Mouse (Mus musculus) left cerebral cortex, postnatal 25 days (tissue): ENCODE data around the gene Gpx7. TPM values are rescaled to one million over a fixed set of nuclear protein-coding genes. Genes with fewer than 3 reads are reported as not detected.

Source experiments
- DNase-seq, 2 experiments: peaks; one replicate each; pipeline ENCODE4 v3.0.0; 2022; ENCODE audit warnings: low spot score in 2 of 2, mixed read lengths in 1 of 2
- intact Hi-C: fragments of 180-260 bp; cut with DNase I; formaldehyde crosslinking; loops from one replicate; pipeline ENCODE4 v1.15.1; 2025
- total RNA-seq, 2 experiments: library from RNA; stranded (reverse); gene quantifications; 2 replicates each; pipeline ENCODE4 v1.2.3; 2021

Gpx7 gene
- total RNA-seq, 2 experiments from 2014 or later: 5.5 to 6.2 TPM

DNA sequence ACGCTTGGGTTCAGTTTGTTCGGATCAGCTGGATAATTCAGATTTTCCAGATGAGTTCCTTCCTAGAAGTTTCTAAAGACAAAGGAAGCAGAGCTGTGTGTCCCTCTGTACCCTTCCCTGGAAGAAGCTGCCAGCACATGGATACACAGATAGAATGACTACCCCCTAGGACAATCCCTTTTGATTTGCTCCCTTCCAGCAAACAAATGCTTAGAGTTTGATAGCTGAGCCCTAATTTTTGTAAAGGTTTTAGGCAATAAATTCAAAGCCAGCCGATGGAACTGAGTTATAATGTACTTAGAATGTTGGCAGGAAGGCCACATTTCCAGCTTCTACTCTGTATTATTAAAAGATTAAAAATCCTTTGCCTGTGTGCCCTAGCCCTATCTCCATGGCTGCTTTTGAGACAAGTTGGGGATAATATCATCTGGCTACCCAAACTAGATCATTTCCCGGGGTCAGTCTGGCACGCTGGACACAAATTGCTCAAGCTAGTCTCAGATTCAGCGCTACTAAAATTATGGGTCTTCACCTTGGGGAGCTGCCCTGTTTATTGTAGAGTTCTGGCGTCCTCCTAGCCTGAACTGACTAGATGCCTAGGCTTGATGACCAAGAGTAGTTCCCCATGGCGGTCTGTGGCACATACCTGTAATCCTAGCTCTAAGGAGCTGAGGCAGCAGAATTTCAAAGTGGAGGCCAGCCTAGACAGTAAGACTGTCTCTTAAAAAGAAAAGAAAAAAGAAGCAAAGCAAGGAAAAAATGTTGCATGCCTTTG is 2.7 kb downstream of the Gpx7 start:
- no peak for DNase-seq
- intact Hi-C loops: no loop called here

DNA sequence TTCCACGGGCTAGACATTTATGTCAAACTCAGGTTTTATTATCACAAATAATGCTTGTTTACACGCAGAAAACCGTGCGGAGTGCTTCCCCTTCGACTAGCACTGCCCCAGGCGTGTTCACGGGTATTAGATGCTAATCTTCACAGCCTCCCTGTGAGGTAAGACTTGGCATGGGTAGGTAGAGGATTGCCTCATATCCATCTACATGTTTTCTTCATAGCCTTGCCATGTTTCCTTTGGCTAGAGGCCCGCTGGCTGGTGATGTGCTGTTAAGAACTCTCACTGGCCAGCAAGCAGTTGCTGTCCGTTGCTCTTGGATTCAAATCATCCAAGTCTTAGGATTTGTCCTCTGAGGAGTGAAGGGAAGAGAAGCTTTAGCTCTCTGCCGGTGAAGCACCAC is 6.4 kb downstream of the Gpx7 start:
- intact Hi-C loops: no loop called here

DNA sequence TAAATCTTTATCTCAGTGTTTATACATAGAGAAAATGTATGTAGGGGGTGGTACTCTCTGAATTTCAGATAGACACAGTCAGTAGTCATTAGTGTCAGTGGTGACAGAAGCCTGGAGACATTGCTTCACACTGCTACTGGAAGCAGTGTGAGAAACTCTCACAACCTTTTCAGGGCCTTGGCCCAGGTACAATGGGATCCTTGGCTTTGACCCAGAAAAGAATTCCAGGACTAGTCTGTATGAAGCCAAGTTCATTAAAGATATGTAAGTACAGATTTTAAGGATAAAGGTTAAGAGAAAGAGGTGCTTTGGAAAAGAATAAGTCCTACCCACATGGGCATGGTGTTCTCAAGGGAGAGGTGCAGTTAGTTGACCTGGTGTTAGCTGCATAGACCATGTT is 12.5 kb downstream of the Gpx7 start:
- DNase-seq: no peak
- intact Hi-C loops: no loop called here

More for the DNA sequence above, 6.4 kb downstream of the Gpx7 start:
- DNase-seq: no peak

GRCm38 (mm10) chr4:108392558-108392957 is 14.2 kb downstream of the Gpx7 start:
- intact Hi-C loops: no loop called here
- no peak for DNase-seq

DNA sequence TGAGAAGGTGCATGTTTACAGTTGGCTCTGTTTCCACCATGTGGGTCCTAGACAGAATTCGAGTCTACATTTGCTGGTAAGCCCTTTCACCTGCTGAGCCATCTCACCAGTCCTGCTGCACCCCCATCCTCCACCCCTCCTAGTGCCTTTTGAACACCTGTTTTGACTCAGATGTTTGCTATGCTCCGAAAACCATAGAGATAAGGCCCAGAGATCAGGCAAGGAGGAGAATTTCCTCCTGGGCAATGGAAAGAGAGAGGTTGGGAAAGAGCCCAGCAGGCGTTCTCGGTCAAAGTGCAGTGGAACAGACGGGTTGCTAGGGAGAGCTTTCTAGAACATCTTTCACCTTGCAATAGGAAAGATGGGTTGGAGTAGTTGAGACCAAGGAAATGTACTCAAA is 15.6 kb downstream of the Gpx7 start:
- intact Hi-C loops: no loop called here
- no peak for DNase-seq

GRCm38 (mm10) chr4:108388741-108389140 is 18.0 kb downstream of the Gpx7 start:
- intact Hi-C loops: no loop called here
- DNase-seq: no peak

DNA sequence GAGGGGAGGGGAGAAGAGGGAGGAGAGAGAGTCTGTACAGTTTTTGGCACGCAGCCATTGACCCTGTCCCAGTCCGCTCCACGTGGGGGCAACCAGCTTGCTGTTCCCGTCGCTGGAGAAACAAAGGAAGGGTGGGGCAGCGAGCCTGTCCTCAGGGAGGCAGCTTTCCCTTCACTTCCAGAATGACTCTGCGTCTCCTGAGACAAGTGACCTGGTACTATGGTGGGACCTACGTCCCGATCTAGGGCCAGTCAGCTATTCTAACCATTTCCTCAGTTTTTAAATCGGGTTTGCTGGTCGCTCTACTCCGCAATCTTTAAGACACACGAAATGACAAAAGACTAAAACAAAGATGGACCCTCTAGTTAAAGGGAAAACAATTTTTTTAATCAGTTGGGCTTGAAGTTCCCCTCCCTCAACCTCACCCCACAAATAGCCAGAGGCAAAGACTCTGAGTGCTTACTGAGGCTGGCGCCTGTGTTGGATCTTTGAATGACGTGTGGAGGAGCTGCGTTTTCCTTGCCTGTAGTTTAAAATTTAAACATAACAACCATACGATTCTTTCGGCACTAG is 19.0 kb downstream of the Gpx7 start:
- peak; percentile 22 to 29 for DNase-seq
- intact Hi-C loops: no loop called here

GRCm38 (mm10) chr4:108387106-108387505 is 19.7 kb downstream of the Gpx7 start:
- DNase-seq: no peak
- intact Hi-C loops: no loop called here

- DNase-seq: no peak
- intact Hi-C loops: no loop called here
Measured at GRCm38 (mm10) chr4:108386087-108386486, 20.7 kb downstream of the Gpx7 start.

GRCm38 (mm10) chr4:108383183-108383714 is 23.5 kb downstream of the Gpx7 start, which contains the start of gene Shisal2a:
TSS of gene Shisal2a (minus strand) at chr4:108383349.
- intact Hi-C loops: no loop called here
- no peak for DNase-seq

DNA sequence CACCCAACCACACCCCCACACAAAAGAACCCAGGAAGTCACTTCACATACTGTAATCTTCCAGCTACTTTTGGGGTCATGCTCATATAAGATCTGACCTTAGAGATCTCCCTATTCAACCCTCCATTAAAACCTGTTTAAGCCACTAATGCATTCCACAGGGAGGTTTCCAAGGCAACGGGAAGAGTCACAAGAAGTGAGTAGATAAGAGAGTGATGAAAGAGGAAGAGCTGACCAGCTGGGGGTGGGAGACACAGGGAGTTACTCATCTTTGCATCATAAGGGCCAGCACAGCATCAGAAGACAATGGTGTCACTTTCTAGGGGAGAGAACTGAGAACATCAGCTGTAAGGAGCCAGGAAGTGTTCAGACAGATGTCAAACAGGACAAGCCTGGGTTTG is 26.6 kb downstream of the Gpx7 start:
- no peak for DNase-seq

DNA sequence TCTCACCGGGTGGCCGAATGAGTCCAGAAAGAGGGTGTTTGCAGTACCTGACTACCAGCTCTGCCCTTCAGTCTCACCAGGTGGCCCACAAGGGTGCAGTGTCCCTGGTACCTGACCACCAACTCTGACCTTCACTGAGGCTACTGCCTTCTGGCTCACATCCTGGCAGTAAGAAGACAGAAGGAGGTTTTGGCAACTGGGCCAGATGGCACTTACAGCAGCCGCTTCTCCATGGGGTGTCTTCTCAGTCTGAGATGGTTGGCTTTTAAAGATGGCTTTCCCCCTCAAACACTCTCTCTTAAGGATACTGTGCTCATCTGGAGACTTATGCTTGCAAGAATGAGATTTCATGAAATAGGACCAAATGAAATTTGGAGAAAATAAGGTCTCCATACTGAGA is 27.3 kb downstream of the Gpx7 start:
- no peak for DNase-seq
- intact Hi-C loops: no loop called here

More for the DNA sequence above, 26.6 kb downstream of the Gpx7 start:
- intact Hi-C loops: no loop called here

DNA sequence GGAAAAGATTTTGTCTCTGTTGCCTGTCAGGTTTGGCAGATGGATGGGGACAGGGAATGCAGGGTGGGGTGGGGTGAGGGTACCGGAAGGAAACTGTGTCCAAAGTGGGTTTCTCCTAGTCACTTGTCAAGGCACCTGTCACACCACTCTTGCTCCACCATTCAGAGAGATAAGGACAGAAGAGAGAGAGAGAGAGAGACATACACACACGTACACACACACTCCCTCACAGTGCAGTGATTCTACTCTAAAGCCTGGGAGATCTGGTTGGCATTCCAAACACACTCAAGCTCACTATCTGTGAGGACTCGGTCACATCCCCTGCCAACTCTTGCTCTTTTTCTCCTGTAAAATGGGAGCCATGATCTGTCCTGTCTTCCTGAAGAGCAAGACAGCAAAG is 34.6 kb downstream of the Gpx7 start:
- no peak for DNase-seq
- intact Hi-C loops: no loop called here

DNA sequence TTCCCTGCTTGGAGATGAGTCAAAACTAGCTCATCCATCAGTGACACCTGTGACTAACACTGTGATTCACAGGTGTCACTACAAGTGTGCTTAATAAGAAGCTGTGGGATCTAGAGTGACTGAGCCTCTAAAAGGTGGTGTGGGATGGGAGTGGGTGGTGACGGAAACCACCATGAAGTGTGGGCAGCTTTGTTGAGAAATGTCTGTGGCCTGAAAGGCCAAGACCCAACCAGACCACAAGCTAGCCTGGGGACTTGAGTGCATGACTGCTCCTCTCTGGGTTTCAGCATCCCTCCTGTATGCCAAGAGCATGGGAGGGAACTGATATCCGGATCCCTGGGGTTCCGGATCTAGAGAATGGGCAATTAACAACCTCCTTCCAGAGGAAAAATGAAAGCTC is 35.3 kb downstream of the Gpx7 start:
- no peak for DNase-seq
- intact Hi-C loops: no loop called here

- DNase-seq: no peak
- intact Hi-C loops: no loop called here
Measured at GRCm38 (mm10) chr4:108370409-108370808, 36.4 kb downstream of the Gpx7 start.

GRCm38 (mm10) chr4:108369254-108369653 is 37.5 kb downstream of the Gpx7 start:
- no peak for DNase-seq
- intact Hi-C loops: no loop called here

DNA sequence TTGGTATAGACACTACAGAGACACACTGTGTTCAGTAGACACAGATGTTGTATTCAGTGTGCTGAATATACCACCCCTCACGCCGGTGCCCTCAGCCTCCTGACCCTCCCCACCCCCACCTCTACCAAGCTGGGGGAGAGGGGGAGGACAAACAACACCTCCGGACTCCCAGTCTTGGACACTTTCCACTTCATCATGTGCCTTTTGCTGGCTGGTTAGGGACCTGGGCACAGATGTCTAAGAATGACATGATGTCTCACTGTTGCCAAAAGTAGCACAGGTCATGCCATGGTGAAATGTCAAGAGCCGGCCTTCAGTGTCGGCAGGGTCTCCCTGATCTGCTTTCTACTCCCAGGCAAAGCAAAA is 42.7 kb downstream of the Gpx7 start:
- intact Hi-C loops: no loop called here
- no peak for DNase-seq

- no peak for DNase-seq
- intact Hi-C loops: no loop called here
Measured at GRCm38 (mm10) chr4:108363355-108364110, 43.2 kb downstream of the Gpx7 start.

DNA sequence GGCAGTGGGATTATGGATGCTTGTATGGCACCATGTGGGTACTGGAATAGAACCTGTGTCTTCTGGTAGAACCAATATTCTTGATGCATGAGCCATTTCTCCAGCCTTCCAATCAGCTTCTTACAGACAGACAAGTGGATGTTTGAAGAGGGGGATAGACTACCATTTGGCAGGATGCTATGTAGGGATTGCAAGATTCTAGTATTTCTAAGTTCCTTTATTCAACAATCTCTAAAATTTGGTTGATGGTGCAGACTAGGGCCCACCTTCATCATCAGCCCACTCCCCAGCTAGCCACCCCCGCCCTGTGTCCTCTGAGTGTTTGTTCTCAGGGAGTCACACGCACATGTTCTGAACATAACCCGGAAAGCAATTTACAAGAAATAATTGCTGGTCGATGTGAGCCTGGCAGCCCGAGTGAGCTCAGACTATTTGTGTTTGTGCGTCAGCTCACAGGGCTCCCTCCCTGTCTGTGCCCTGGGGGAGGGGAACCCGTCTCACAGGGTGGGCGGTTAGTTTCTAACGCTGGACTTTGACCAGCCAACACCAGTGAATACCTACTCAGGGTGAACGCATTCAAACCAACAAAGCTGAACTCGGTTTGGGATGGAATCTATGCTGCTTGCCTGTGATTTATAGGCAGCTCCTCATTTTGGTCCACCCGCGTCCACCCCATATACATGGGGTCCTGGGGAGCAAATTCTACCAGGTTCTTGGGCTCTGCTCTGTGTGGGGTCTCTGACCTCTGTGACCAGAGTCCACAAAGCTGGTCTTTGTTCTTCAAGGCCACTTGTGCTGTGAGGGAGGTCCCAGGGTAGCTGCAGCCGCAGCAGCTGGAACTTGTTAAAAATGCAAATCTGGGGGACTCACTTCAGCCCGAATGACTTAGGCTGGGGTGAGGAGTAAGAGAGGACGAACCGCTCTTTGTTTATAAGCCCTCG is 44.2 kb downstream of the Gpx7 start:
- intact Hi-C loops: no loop called here
- no peak for DNase-seq
